Mouse (Mus musculus) lung, embryonic 14.5 days (tissue): ENCODE results near the gene Abtb2. TPM values are rescaled to one million over a fixed set of nuclear protein-coding genes. Genes with fewer than 3 reads are reported as not detected.

Experiments used
- ATAC-seq: fragments of 200-750 bp; cut with Nextera tagmentation; 2 replicates; pipeline ENCODE4 v1.8.0; 2017; ENCODE audit warnings: mild to moderate bottlenecking, moderate TSS enrichment, moderate library complexity; ENCODE audit not compliant: insufficient read depth
- DNase-seq: peaks from one replicate; pipeline ENCODE4 v3.0.0-alpha.2; 2015
- H3K27ac ChIP-seq: fragments of 300-500 bp; sonication (generic); 2 replicates; pipeline ENCODE4 v1.5.1; 2014; ENCODE audit warnings: low read depth, mild to moderate bottlenecking, moderate library complexity
- H3K27me3 ChIP-seq: fragments of 300-500 bp; sonication (generic); 2 replicates; pipeline ENCODE4 v1.6.1; 2014; ENCODE audit warnings: low read length, control low read depth; ENCODE audit not compliant: insufficient read depth
- H3K36me3 ChIP-seq: fragments of 300-500 bp; sonication (generic); 2 replicates; pipeline ENCODE4 v1.6.1; 2014; ENCODE audit warnings: control low read depth; ENCODE audit not compliant: insufficient read depth
- H3K4me1 ChIP-seq: fragments of 300-500 bp; sonication (generic); 2 replicates; pipeline ENCODE4 v1.6.1; 2014; ENCODE audit warnings: antibody characterized with exemption, control low read depth; ENCODE audit not compliant: insufficient read depth
- H3K4me2 ChIP-seq: fragments of 300-500 bp; sonication (generic); 2 replicates; pipeline ENCODE4 v1.6.1; 2014; ENCODE audit warnings: mild to moderate bottlenecking
- H3K4me3 ChIP-seq: fragments of 300-500 bp; sonication (generic); 2 replicates; pipeline ENCODE4 v1.5.1; 2014; ENCODE audit warnings: low read depth, low read length
- H3K9ac ChIP-seq: fragments of 300-500 bp; sonication (generic); 2 replicates; pipeline ENCODE4 v1.6.1; 2014
- H3K9me3 ChIP-seq: fragments of 300-500 bp; sonication (generic); 2 replicates; pipeline ENCODE4 v1.6.1; 2016; ENCODE audit warnings: low read depth, low read length, control low read depth
- CTCF ChIP-seq: IDR thresholded peaks from 2 replicates; pipeline ENCODE4 v1.5.1; 2016; ENCODE audit warnings: antibody characterized with exemption, low read depth
- WGBS: fragments of 180-500 bp; shearing (Covaris S2); extraction: QIAGEN DNeasy Blood & Tissue Kit; methylation state at CpG from one replicate; pipeline ENCODE4 v1.1.7; 2014; 5-methylcytosine and 5-hydroxymethylcytosine counted together
- polyA plus RNA-seq: library from polyadenylated mRNA; unstranded; fragments of >200 nt; fragmentation: Nextera tagmentation; extraction: Ambion mirVana; gene quantifications from 2 replicates; pipeline ENCODE4 v1.2.1, GENCODE M21; 2014

The Abtb2 gene
- polyA plus RNA-seq, 1 experiment from 2014 or later = 8.0 TPM

DNA sequence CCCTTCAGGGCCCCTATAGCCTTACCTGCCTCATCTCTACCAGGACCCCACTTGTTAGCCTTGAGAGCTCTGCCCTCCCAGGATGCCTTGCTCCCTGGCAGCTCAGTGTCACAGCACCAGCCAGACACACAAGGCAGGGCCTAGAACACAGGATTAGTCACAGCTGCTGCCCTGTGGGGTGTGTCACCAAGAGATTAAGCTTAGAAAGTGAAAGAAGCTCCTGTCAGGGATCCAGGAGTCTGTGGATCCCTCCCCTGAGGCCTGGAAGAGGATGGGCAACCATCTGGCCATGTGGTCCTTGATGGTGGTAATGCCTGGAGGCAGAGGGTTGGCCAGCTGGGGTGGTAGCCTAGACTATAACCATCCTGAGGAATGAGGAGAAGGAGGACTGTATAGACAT, 121.0 kb downstream of the Abtb2 start:
- no peak overlapping the region for H3K4me3 ChIP-seq
- TF ChIP-seq CTCF = no peak
- no peaks in the 10 kb centered on the region for H3K9me3 ChIP-seq
- peaks cover 12% of the 10 kb centered on the region for H3K4me1 ChIP-seq
- no peaks in the 10 kb centered on the region for H3K36me3 ChIP-seq
- H3K4me2 ChIP-seq = no peak overlapping the region
- H3K27ac ChIP-seq = no peak overlapping the region
- no peak overlapping the region for H3K9ac ChIP-seq
- DNase-seq (no peak), ATAC-seq (no peak)
- H3K27me3 ChIP-seq = no peaks in the 10 kb centered on the region

DNA sequence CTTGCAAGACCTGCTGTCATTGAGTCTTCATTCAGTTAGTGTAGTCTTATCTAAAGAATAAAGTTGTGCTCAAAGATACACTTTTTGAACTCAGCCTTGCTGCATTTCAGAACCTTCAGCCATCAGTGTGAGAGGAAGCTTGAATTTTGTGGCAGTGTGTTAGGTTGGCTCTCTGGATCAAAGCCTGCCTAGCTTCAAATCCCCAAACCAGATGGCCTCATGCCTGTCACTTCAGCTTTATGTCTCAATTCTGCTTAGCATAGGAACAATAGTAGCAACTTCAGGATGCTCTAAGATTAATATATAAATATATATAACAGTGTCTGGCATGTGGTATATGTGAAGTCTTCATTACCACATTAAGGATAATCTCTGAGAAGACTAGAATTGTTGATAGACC, 121.8 kb downstream of the Abtb2 start:
- Histone ChIP-seq H3K36me3 (no peaks in the 10 kb centered on the region), H3K9me3 (no peaks in the 10 kb centered on the region), H3K4me1 (peaks cover 12% of the 10 kb centered on the region), H3K27me3 (no peaks in the 10 kb centered on the region), H3K4me3 (no peak overlapping the region), H3K4me2 (no peak overlapping the region), H3K27ac (no peak overlapping the region), H3K9ac (no peak overlapping the region)
- TF ChIP-seq CTCF = no peak
- ATAC-seq (no peak), DNase-seq (no peak)

DNA sequence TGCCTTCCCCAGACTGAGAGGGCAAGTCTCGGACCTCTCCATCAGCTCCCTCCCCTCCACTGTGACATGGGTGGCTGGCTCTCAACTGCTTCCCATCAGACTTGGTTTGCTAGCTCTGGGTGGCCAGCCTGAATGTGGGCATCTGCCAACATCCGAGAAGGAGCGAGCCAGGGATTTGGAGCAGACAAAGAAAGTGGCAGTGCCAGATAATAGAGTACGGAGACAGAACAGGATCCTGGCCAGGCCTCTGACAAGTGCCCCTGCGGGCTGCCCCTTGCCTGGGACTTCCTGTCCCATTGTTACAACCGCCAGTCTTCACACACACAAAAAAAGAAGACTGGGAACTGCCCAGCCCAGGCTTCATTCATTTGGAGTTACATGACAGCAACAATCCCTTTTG, 124.3 kb downstream of the Abtb2 start:
- peak; percentile 33 for DNase-seq
- Histone ChIP-seq H3K9ac (no peak overlapping the region), H3K4me1 (peaks cover 7% of the 10 kb centered on the region), H3K4me2 (no peak overlapping the region), H3K9me3 (no peaks in the 10 kb centered on the region), H3K36me3 (no peaks in the 10 kb centered on the region), H3K4me3 (no peak overlapping the region), H3K27me3 (no peaks in the 10 kb centered on the region), H3K27ac (peak overlapping the region; percentile 32; the same call in 1 of the 2 replicates)
- TF ChIP-seq CTCF = no peak
- WGBS = 63% methylated on average over 6 of the region's 6 CpGs
- no peak for ATAC-seq

DNA sequence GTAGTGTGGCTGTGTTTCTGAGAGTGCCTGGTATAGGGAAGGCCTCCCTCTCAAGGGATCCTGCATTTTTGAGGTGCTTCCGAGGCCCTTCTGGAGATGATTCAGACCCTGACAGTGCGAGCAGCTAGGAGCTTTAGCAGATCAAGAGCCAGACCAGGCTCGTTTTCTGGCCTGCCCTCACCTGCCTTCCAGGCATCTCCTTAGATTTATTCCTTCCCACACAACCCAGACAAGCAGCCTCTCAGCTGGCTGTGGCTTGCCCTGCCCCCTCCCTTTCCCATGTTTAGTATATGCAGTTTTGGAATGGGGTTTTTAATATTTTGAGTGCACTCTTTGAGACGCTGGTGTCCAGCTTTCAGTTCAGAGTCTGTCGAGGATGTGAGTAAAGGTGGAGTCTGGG, 124.7 kb downstream of the Abtb2 start:
- no peak overlapping the region for H3K4me2 ChIP-seq
- H3K27ac ChIP-seq = peak overlapping the region; percentile 32; the same call in 1 of the 2 replicates
- no peak for ATAC-seq
- H3K27me3 ChIP-seq = no peaks in the 10 kb centered on the region
- no peaks in the 10 kb centered on the region for H3K9me3 ChIP-seq
- no peak for TF ChIP-seq CTCF
- no peak for DNase-seq
- WGBS = 58% methylated on average over 5 of the region's 5 CpGs
- H3K4me3 ChIP-seq = no peak overlapping the region
- H3K4me1 ChIP-seq = peaks cover 6% of the 10 kb centered on the region; the same call in 1 of the 2 replicates
- no peaks in the 10 kb centered on the region for H3K36me3 ChIP-seq
- H3K9ac ChIP-seq = no peak overlapping the region

DNA sequence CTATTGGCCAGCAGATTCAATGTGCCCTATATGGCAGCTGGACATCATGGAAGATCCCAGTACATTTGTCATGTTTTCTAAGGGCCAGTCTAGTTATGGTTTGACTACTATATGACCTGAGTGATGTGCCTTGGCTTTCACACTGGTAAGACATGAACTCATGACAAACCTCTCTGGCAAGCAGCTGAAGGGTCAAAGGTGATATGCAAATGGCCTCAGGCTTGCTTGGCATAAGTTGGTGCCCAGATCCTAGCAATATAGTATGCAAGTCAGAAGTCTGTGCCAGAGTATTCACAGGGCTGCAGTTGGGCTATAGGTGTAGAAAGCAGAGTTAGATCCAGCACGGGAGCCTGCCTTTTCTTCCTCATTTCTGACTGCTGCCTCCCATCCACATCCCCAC, 125.2 kb downstream of the Abtb2 start:
- no peaks in the 10 kb centered on the region for H3K36me3 ChIP-seq
- no peaks in the 10 kb centered on the region for H3K9me3 ChIP-seq
- H3K4me1 ChIP-seq = peaks cover 6% of the 10 kb centered on the region; the same call in 1 of the 2 replicates
- no peak overlapping the region for H3K4me2 ChIP-seq
- WGBS = 57% methylated on average over 1 of the region's 1 CpGs
- H3K4me3 ChIP-seq = no peak overlapping the region
- H3K27ac ChIP-seq = no peak overlapping the region
- DNase-seq (no peak), ATAC-seq (no peak)
- H3K27me3 ChIP-seq = no peaks in the 10 kb centered on the region
- TF ChIP-seq CTCF = no peak
- no peak overlapping the region for H3K9ac ChIP-seq

DNA sequence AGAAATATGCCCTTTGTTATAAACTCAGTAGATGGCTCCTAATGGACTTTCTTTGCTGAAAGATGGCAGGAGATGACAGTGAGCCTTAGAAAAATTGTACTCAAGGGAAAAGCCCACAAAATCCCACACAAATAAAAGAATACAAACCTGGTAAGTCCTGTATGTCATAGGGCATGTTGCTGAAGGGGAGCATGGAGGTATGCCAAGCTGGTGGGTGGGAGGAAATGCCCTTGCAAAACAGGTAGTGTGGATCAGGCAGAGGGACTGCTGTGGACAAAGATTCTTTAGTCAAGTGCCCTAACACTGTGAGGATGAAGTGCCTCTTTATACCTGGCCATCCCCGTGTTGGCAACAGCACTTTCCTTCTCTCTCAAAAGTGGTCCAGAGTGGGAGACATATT, 126.7 kb downstream of the Abtb2 start:
- WGBS = 55% methylated on average over 1 of the region's 1 CpGs
- no peak overlapping the region for H3K9ac ChIP-seq
- H3K9me3 ChIP-seq = no peaks in the 10 kb centered on the region
- H3K4me2 ChIP-seq = no peak overlapping the region
- no peak for DNase-seq
- H3K4me3 ChIP-seq = no peak overlapping the region
- H3K27ac ChIP-seq = no peak overlapping the region
- H3K27me3 ChIP-seq = no peaks in the 10 kb centered on the region
- no peak for ATAC-seq
- H3K36me3 ChIP-seq = no peaks in the 10 kb centered on the region
- peaks cover 6% of the 10 kb centered on the region; the same call in 1 of the 2 replicates for H3K4me1 ChIP-seq
- no peak for TF ChIP-seq CTCF

DNA sequence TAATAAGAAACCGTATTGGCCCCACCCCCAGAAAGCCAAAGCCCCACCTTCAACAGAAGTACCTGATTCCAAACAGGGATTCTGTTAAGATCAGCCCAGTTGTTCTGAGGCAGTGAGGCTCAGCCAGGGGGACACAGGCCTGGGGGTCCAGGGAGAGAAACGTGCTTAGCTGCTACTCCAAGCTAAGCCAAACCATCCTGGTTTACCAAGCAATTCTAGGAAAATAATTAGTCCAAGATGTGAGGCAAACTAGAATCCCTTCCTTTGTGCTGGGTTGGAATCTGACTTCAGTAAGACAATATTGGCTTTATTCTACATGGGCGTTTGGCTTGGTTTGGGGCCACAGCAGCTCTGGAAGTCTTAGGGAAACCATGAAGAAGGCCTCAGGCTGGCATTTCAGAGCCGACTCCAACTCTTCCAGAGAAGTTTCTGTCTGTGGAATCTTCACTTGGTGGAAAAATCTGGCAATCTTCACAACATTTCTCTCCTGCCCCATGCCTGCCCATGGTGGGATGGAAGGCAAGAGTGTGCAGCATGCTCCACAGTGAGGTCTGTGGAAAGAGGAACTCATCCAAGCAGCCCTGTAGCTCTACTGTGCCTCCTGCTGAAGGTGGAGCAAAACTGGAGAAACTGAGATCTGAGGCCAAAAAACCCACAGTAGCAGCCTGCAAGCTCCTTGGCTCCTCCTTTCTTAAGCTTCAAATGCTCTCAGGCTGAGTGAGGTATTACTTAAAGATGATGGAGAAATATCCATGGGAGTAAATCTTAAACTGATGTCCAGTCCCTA, 128.9 kb downstream of the Abtb2 start:
- 80% methylated on average over 4 of the region's 4 CpGs for WGBS
- no peak overlapping the region for H3K27ac ChIP-seq
- H3K4me3 ChIP-seq = no peak overlapping the region
- no peak overlapping the region for H3K9ac ChIP-seq
- no peak for TF ChIP-seq CTCF
- no peaks in the 10 kb centered on the region for H3K9me3 ChIP-seq
- no peak overlapping the region for H3K4me2 ChIP-seq
- no peaks in the 10 kb centered on the region for H3K36me3 ChIP-seq
- H3K27me3 ChIP-seq = no peaks in the 10 kb centered on the region
- DNase-seq (no peak), ATAC-seq (no peak)
- peaks cover 6% of the 10 kb centered on the region; the same call in 1 of the 2 replicates for H3K4me1 ChIP-seq
